Mouse (Mus musculus): ENCODE results near the gene Pola1. TPM values are rescaled to one million over a fixed set of nuclear protein-coding genes. Genes with fewer than 3 reads are reported as not detected.
A peak's percentile ranks its signal among the peaks of the same experiment; 100 is the strongest.

The Pola1 gene
- total and polyA plus RNA-seq, 3 experiments = 29.3 to 38.0 (median 29.6) TPM

DNA sequence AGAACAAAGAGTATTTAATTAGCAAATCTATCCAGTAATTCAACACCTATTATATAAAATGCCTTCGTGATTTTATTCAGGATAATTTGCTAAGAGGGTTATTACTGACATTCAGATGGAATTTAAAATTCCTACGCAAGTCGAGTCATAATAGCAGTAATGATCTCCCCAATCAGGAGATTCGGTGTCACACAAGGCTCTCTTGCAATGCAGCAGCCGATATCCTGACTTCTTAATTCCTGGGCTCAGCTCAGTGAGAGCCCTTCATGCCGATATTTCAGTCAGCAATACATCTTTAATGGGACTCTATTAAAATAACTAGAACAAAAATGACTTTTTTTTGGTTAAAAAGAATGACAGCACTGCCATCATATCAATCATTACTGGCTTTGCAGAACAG, 134.4 kb downstream of the Pola1 start:
- Histone ChIP-seq H3K9me3 (replicated peaks; ENCODE audit: low read length) (no peaks in the 10 kb centered on the region), H3K4me2 (ENCODE audit: insufficient read depth, low read depth, poor library complexity, severe bottlenecking) (no peak overlapping the region), H3K4me1 (ENCODE audit: control insufficient read depth in 1 of 2, insufficient read depth in 2 of 2) (peaks cover 0 to under 1% of the 10 kb centered on the region in 2 experiments; a peak in 1 of 4 replicates), H3K27me3 (replicated peaks) (no peaks in the 10 kb centered on the region), H3K4me3 (replicated peaks in 1 of 3; ENCODE audit: low read depth in 2 of 3, low read length in 2 of 3, poor library complexity in 1 of 3) (no peak overlapping the region), H3K9ac (ENCODE audit: insufficient read depth, low read depth) (no peak overlapping the region), H3K36me3 (replicated peaks in 1 of 2; ENCODE audit: control insufficient read depth in 1 of 2, insufficient read depth in 1 of 2, low read length in 1 of 2) (no peaks in the 10 kb centered on the region), H3K27ac (ENCODE audit: insufficient read depth, low read depth) (no peak overlapping the region), H3K79me2 (replicated peaks; ENCODE audit: control insufficient read depth, extremely low read depth, insufficient read depth, poor library complexity, severe bottlenecking) (no peaks in the 10 kb centered on the region)
- in situ Hi-C loops (cut with MboI; ENCODE audit: low pct_ligation_motif_present, low pct_unique_long_range_greater_than_20kb, low sequenced_read_pairs) = no loop called here
- dilution Hi-C loops (cut with MboI; ENCODE audit: extremely low pct_ligation_motif_present, extremely low pct_unique_long_range_greater_than_20kb, low sequenced_read_pairs) = no loop called here
- no peak for TF ChIP-seq ZKSCAN1 (IDR thresholded peaks at IDR 0.05; ENCODE audit: borderline replicate concordance, low read depth, low read length)
- DNase-seq (ENCODE audit: extremely low read depth) = no peak

DNA sequence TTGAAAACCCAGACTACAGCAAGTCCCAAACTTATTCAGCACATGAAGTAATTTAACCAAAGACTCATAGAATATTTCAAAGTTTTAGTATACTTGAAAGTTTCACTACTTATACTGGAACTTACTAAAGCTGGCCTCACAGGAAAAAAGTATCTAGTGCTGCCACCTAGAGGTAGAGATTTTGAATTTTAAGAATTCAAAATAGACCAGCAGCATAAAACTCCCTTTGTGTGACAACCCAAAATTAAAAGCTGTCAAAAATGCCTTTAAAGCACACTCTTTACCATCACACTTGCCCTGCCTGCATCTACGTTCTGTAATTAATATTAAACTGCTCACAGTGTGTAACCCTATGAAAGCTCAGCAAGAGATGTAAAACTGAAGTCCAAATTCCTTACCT, 166.2 kb downstream of the Pola1 start:
- dilution Hi-C loops (cut with MboI; ENCODE audit: extremely low pct_ligation_motif_present, extremely low pct_unique_long_range_greater_than_20kb, low sequenced_read_pairs) (no loop called here), in situ Hi-C loops (cut with MboI; ENCODE audit: low pct_ligation_motif_present, low pct_unique_long_range_greater_than_20kb, low sequenced_read_pairs) (no loop called here)
- Histone ChIP-seq H3K27ac (ENCODE audit: insufficient read depth, low read depth) (no peak overlapping the region), H3K4me1 (ENCODE audit: control insufficient read depth in 1 of 2, insufficient read depth in 2 of 2) (no peaks in the 10 kb centered on the region), H3K27me3 (replicated peaks) (no peaks in the 10 kb centered on the region), H3K4me2 (ENCODE audit: insufficient read depth, low read depth, poor library complexity, severe bottlenecking) (no peak overlapping the region), H3K9ac (ENCODE audit: insufficient read depth, low read depth) (no peak overlapping the region), H3K9me3 (replicated peaks; ENCODE audit: low read length) (no peaks in the 10 kb centered on the region), H3K36me3 (replicated peaks in 1 of 2; ENCODE audit: control insufficient read depth in 1 of 2, insufficient read depth in 1 of 2, low read length in 1 of 2) (peaks cover 0 to 4% of the 10 kb centered on the region in 2 experiments), H3K79me2 (replicated peaks; ENCODE audit: control insufficient read depth, extremely low read depth, insufficient read depth, poor library complexity, severe bottlenecking) (no peaks in the 10 kb centered on the region), H3K4me3 (replicated peaks in 1 of 3; ENCODE audit: low read depth in 2 of 3, low read length in 2 of 3, poor library complexity in 1 of 3) (no peak overlapping the region)
- TF ChIP-seq NRF1 (IDR thresholded peaks at IDR 0.05; ENCODE audit: low read depth, low read length) (no peak), JUND (conservative IDR thresholded peaks at IDR 0.05; ENCODE audit: low read depth, low read length) (no peak), JUN (IDR thresholded peaks at IDR 0.05; ENCODE audit: insufficient read depth, low read depth, low read length) (no peak), CTCF (conservative IDR thresholded peaks at IDR 0.05 in 1 of 2, IDR thresholded peaks at IDR 0.05 in 1 of 2; ENCODE audit: low read depth in 2 of 2, low read length in 2 of 2) (peak in 1 of 2 experiments; percentile 56; a peak in 2 of 4 replicates), MAFK (IDR thresholded peaks at IDR 0.05; ENCODE audit: insufficient replicate concordance, low read length) (no peak), SMC3 (IDR thresholded peaks at IDR 0.05; ENCODE audit: low read depth, low read length) (peak; percentile 10; the same call in 1 of the 2 replicates), TBP (conservative IDR thresholded peaks at IDR 0.05; ENCODE audit: low read depth, low read length) (no peak), UBTF (IDR thresholded peaks at IDR 0.05; ENCODE audit: low read depth, low read length) (no peak), RAD21 (IDR thresholded peaks at IDR 0.05; ENCODE audit: low read depth, low read length) (peak; percentile 34), MAZ (IDR thresholded peaks at IDR 0.05; ENCODE audit: low read depth, low read length) (no peak), TCF12 (IDR thresholded peaks at IDR 0.05; ENCODE audit: low read depth, low read length) (no peak), MEF2A (IDR thresholded peaks at IDR 0.05; ENCODE audit: borderline replicate concordance, low read depth, low read length) (no peak), ZC3H11A (IDR thresholded peaks at IDR 0.05; ENCODE audit: low read depth, low read length) (no peak)
- DNase-seq (ENCODE audit: extremely low read depth) = peak; percentile 8
